Mouse (Mus musculus): Measurements from ENCODE around the gene Cdk5rap2. TPM values are rescaled to one million over a fixed set of nuclear protein-coding genes. Genes with fewer than 3 reads are reported as not detected.
A peak's percentile ranks its signal among the peaks of the same experiment; 100 is the strongest.

Cdk5rap2 gene
- polyA plus RNA-seq, 1 experiment from 2014 or later: 12.4 TPM

- H3K27me3 ChIP-seq (ENCODE audit: control insufficient read depth, insufficient read depth, low read length): no peaks in the 10 kb centered on the region
- no peak overlapping the region for H3K4me3 ChIP-seq (ENCODE audit: low read length)
- peak; percentile 80 for ATAC-seq (replicated peaks; ENCODE audit: extremely low read depth, insufficient read depth, low FRiP score)
- 0 out of 2 replicates have a peak overlapping the region, but pooled peaks have one; percentile 14 for H3K27ac ChIP-seq (ENCODE audit: low read length)
- 61% methylated on average over 10 of the region's 10 CpGs for WGBS
- peaks cover 5% of the 10 kb centered on the region; the same call in 1 of the 2 replicates for H3K36me3 ChIP-seq (ENCODE audit: control insufficient read depth, insufficient read depth)
- no peak overlapping the region for H3K9ac ChIP-seq (ENCODE audit: low read length)
- peaks cover 9% of the 10 kb centered on the region for H3K4me1 ChIP-seq (ENCODE audit: control insufficient read depth, insufficient read depth, low read length)
- H3K9me3 ChIP-seq (replicated peaks; ENCODE audit: control insufficient read depth, low read length): no peaks in the 10 kb centered on the region
- no peak overlapping the region for H3K4me2 ChIP-seq (ENCODE audit: low read depth, low read length)
Observed at GRCm38 (mm10) chr4:70220277-70221180, 189.7 kb downstream of the Cdk5rap2 start.

GRCm38 (mm10) chr4:70219776-70220175 is 190.5 kb downstream of the Cdk5rap2 start:
- Histone ChIP-seq H3K36me3 (ENCODE audit: control insufficient read depth, insufficient read depth) (peaks cover 5% of the 10 kb centered on the region; the same call in 1 of the 2 replicates), H3K9me3 (replicated peaks; ENCODE audit: control insufficient read depth, low read length) (no peaks in the 10 kb centered on the region), H3K4me3 (ENCODE audit: low read length) (no peak overlapping the region), H3K27me3 (ENCODE audit: control insufficient read depth, insufficient read depth, low read length) (no peaks in the 10 kb centered on the region), H3K27ac (ENCODE audit: low read length) (0 out of 2 replicates have a peak overlapping the region, but pooled peaks have one; percentile 14), H3K4me1 (ENCODE audit: control insufficient read depth, insufficient read depth, low read length) (peaks cover 9% of the 10 kb centered on the region), H3K9ac (ENCODE audit: low read length) (no peak overlapping the region), H3K4me2 (ENCODE audit: low read depth, low read length) (no peak overlapping the region)
- WGBS: 76% methylated on average over 4 of the region's 4 CpGs
- ATAC-seq (replicated peaks; ENCODE audit: extremely low read depth, insufficient read depth, low FRiP score): no peak

- 87% methylated on average over 2 of the region's 2 CpGs for WGBS
Observed at GRCm38 (mm10) chr4:70185971-70186370, 224.3 kb downstream of the Cdk5rap2 start.

More at GRCm38 (mm10) chr4:70185971-70186370, 224.3 kb downstream of the Cdk5rap2 start:
- no peaks in the 10 kb centered on the region for H3K36me3 ChIP-seq (ENCODE audit: control insufficient read depth, insufficient read depth)
- no peak overlapping the region for H3K27ac ChIP-seq (ENCODE audit: low read length)
- no peak for ATAC-seq (replicated peaks; ENCODE audit: extremely low read depth, insufficient read depth, low FRiP score)
- H3K4me2 ChIP-seq (ENCODE audit: low read depth, low read length): no peak overlapping the region
- H3K4me1 ChIP-seq (ENCODE audit: control insufficient read depth, insufficient read depth, low read length): no peaks in the 10 kb centered on the region
- no peaks in the 10 kb centered on the region for H3K27me3 ChIP-seq (ENCODE audit: control insufficient read depth, insufficient read depth, low read length)
- no peak overlapping the region for H3K4me3 ChIP-seq (ENCODE audit: low read length)
- H3K9ac ChIP-seq (ENCODE audit: low read length): no peak overlapping the region
- H3K9me3 ChIP-seq (replicated peaks; ENCODE audit: control insufficient read depth, low read length): no peaks in the 10 kb centered on the region

Other genes with a start within 250 kb of the Cdk5rap2 start
- gene Megf9, start 124.6 kb upstream of the Cdk5rap2 start, polyA plus RNA-seq (2015; fragmentation: Nextera tagmentation; extraction: Ambion mirVana): 3.8 TPM in 2 replicates

Measured in heart, embryonic 16.5 days (tissue).